Mouse (Mus musculus) kidney, adult 2 months (tissue): ENCODE data around the gene Zfp266.

Experiments used
- CTCF ChIP-seq: fragments of 200-500 bp; conservative IDR thresholded peaks from 2 replicates; pipeline ENCODE4 v1.5.1; 2011; ENCODE audit warnings: low read depth, mild to moderate bottlenecking, control low read depth, low read length, moderate library complexity, mixed read lengths; ENCODE audit not compliant: insufficient read depth, insufficient read length
- POLR2A ChIP-seq: fragments of 200-500 bp; IDR thresholded peaks from one replicate; pipeline ENCODE4 v1.6.1; 2011; ENCODE audit warnings: low read depth, low read length, control low read depth

GRCm38 (mm10) chr9:20543496-20543895 lies 22.3 kb upstream of the Zfp266 start:
- TF ChIP-seq CTCF (no peak), POLR2A (no peak)
